ENCODE assay signal across 21 mouse cellular contexts in the genomic region with DNA sequence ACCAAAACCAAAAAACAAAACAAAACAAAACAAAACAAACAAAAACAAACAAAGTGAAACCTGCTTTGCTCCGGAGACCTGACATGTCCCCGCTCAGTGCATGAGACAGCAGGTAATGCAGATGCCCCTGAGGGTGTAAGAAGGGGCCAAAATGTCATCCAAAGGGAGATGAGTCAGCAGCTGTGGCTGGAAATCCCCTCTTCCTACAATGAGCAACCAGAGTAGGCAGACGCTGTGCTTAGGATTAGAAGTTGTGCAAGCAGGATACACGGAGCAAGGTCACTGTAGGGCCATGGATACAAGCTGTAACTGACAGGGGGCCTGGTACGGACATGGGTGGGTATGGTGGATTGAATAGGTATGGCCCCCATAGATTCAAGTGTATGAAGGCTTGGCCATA. TPM values are rescaled to one million over a fixed set of nuclear protein-coding genes. Genes with fewer than 3 reads are reported as not detected.
DNase-seq lines count a peak whose midpoint lies in the region; ATAC-seq lines count a peak whose summit lies in the region.
"Had no signal": no experiment of that assay in that cellular context is flagged by ENCODE, and none has a peak within 500 bp of the region (broad histone marks: within the 10 kb centered on the region; RNA-seq: fewer than 3 reads in every experiment).

No protein-coding gene starts in this region.

- H3K4me2 ChIP-seq in kidney, embryonic 15.5 days, result no peak overlapping the region
- H3K4me2 ChIP-seq: heart, embryonic 12.5 days; hindbrain, embryonic 14.5 days had no signal

- no peak for ATAC-seq in kidney, embryonic 15.5 days (replicated peaks; ENCODE audit: low FRiP score)
- ATAC-seq: CD4-positive, CD25-positive, alpha-beta regulatory T cell, adult 4 months; forebrain, embryonic 14.5 days; intestine, embryonic 16.5 days had no signal

- no peak overlapping the region for H3K4me3 ChIP-seq in kidney, embryonic 15.5 days (replicated peaks)
- H3K4me3 ChIP-seq: embryonic facial prominence, embryonic 10.5 days; forebrain, embryonic 10.5 days; gastrocnemius, adult 2 months; heart, embryonic 12.5 days; hindbrain, embryonic 10.5 days had no signal

- H3K27me3 ChIP-seq in kidney, embryonic 15.5 days, result no peaks in the 10 kb centered on the region
- H3K27me3 ChIP-seq: heart, embryonic 12.5 days had no signal

- no peaks in the 10 kb centered on the region for H3K9me3 ChIP-seq in kidney, embryonic 15.5 days (replicated peaks)
- H3K9me3 ChIP-seq: embryonic facial prominence, embryonic 10.5 days; forebrain, embryonic 10.5 days; heart, embryonic 12.5 days; hindbrain, embryonic 10.5 days had no signal

- DNase-seq in adrenal gland, adult 2 months, result peak; percentile 67
- DNase-seq in adrenal gland, postnatal 14 days, result no peak
- DNase-seq in 416B (ENCODE audit: low read depth) (peak; percentile 61), NIH3T3 (ENCODE audit: low read depth) (peak; percentile 71)
- DNase-seq in induced T-regulatory cell, adult 2 months (ENCODE audit: low read depth), result peak; percentile 36
- no peak for DNase-seq in left cerebral cortex, adult 11 months (ENCODE audit: low spot score)
- DNase-seq in spleen, adult 12 weeks (ENCODE audit: low spot score), result no peak
- DNase-seq: cerebellum, adult 18-20 months; cerebellum, adult 9-11 months; cerebellum, postnatal 36 days; gastrocnemius, adult 2 months; gastrocnemius, postnatal 25 days had no signal

- H3K9ac ChIP-seq in kidney, embryonic 15.5 days, result no peak overlapping the region
- H3K9ac ChIP-seq: heart, embryonic 12.5 days; hindbrain, embryonic 14.5 days had no signal

- peaks cover 11% of the 10 kb centered on the region for H3K4me1 ChIP-seq in kidney, embryonic 15.5 days

- 81% methylated on average over 5 of the region's 5 CpGs for WGBS in kidney, embryonic 15.5 days

- H3K27ac ChIP-seq in kidney, embryonic 15.5 days, result no peak overlapping the region
- H3K27ac ChIP-seq: embryonic facial prominence, embryonic 10.5 days; forebrain, embryonic 10.5 days; gastrocnemius, adult 2 months; hindbrain, embryonic 10.5 days; hindbrain, embryonic 14.5 days had no signal

- H3K36me3 ChIP-seq in kidney, embryonic 15.5 days, result peaks cover 20% of the 10 kb centered on the region

RNA-seq across cellular contexts. Expression of gene Cstb, which starts 3.7 kb away (rescaled TPM):
- total RNA-seq in adrenal gland, adult 2 months (2021), result 100 to 1,000 TPM; 380 to 402 TPM
- 67.7 and 81.7 TPM in 2 replicates for polyA plus RNA-seq in adrenal gland, adult 2 months (2012; rRNA removed)
- total RNA-seq in adrenal gland, postnatal 14 days (2021), result 176 and 179 TPM in 2 replicates
- 182 and 209 TPM in 2 replicates for polyA plus RNA-seq in kidney, embryonic 15.5 days (2015; fragmentation: Nextera tagmentation; extraction: Ambion mirVana)

RNA-seq across cellular contexts. Expression of gene Rrp1, which starts 16.3 kb away (rescaled TPM):
- 100 to 1,000 TPM; 234 to 244 TPM for total RNA-seq in adrenal gland, adult 2 months (2021)
- polyA plus RNA-seq in adrenal gland, adult 2 months (2012; rRNA removed), result 52.6 and 73.7 TPM in 2 replicates
- total RNA-seq in adrenal gland, postnatal 14 days (2021), result 199 and 221 TPM in 2 replicates
- polyA plus RNA-seq in kidney, embryonic 15.5 days (2015; fragmentation: Nextera tagmentation; extraction: Ambion mirVana), result 287 and 316 TPM in 2 replicates

RNA-seq across cellular contexts. Expression of gene Pdxk, which starts 35.6 kb away (rescaled TPM):
- 10 to 100 TPM; 21.7 to 31.2 TPM for total RNA-seq in adrenal gland, adult 2 months (2021)
- polyA plus RNA-seq in adrenal gland, adult 2 months (2012; rRNA removed), result 18.7 and 21.3 TPM in 2 replicates
- total RNA-seq in adrenal gland, postnatal 14 days (2021), result 21.5 and 26.2 TPM in 2 replicates
- polyA plus RNA-seq in kidney, embryonic 15.5 days (2015; fragmentation: Nextera tagmentation; extraction: Ambion mirVana), result 17.2 and 20.4 TPM in 2 replicates

Comparison
In these comparisons a context has a peak if more than half of its experiments do, and no peak if none do; other contexts are left out.
1. DNase-seq: peak in adrenal gland, adult 2 months (single experiment), 416B (single experiment), NIH3T3 (single experiment) and induced T-regulatory cell, adult 2 months (single experiment); none in adrenal gland, postnatal 14 days (single experiment), left cerebral cortex, adult 11 months (single experiment) and spleen, adult 12 weeks (single experiment).